Mouse (Mus musculus) embryo, embryonic 9.5 days (tissue): ENCODE results near the gene Trim15.

Experiments used
- DNase-seq: peaks from one replicate; pipeline ENCODE4 v3.0.0-alpha.2; 2017; ENCODE audit errors: extremely low spot score

The Trim15 gene

GRCm38 (mm10) chr17:36869284-36869954, 2.4 kb upstream of the Trim15 start, which contains the start of gene Trim10:
Gene Trim10 (plus strand): TSS chr17:36869574.
- no peak for DNase-seq

- no peak for DNase-seq
Observed at GRCm38 (mm10) chr17:36868836-36869235, 1.8 kb upstream of the Trim15 start.

- DNase-seq = no peak
Observed at GRCm38 (mm10) chr17:36861680-36862079, 5.3 kb downstream of the Trim15 start.

- no peak for DNase-seq
Observed at GRCm38 (mm10) chr17:36858181-36858580, 8.8 kb downstream of the Trim15 start.

- DNase-seq = no peak
Observed at GRCm38 (mm10) chr17:36856236-36856635, 10.8 kb downstream of the Trim15 start.

- no peak for DNase-seq
Observed at GRCm38 (mm10) chr17:36855484-36855883, 11.5 kb downstream of the Trim15 start.

- DNase-seq = no peak
Observed at GRCm38 (mm10) chr17:36851627-36852026, 15.4 kb downstream of the Trim15 start.

- no peak for DNase-seq
Observed at GRCm38 (mm10) chr17:36851200-36851599, 15.8 kb downstream of the Trim15 start.

GRCm38 (mm10) chr17:36849992-36850391, 17.0 kb downstream of the Trim15 start:
- DNase-seq = no peak

GRCm38 (mm10) chr17:36848911-36849310, 18.1 kb downstream of the Trim15 start:
- no peak for DNase-seq

GRCm38 (mm10) chr17:36844725-36845124, 22.3 kb downstream of the Trim15 start:
- no peak for DNase-seq

- no peak for DNase-seq
Observed at GRCm38 (mm10) chr17:36844286-36844719, 22.7 kb downstream of the Trim15 start.

GRCm38 (mm10) chr17:36843696-36844095, 23.3 kb downstream of the Trim15 start:
- no peak for DNase-seq

GRCm38 (mm10) chr17:36840961-36841445, 26.0 kb downstream of the Trim15 start:
- no peak for DNase-seq

GRCm38 (mm10) chr17:36839931-36840330, 27.1 kb downstream of the Trim15 start:
- no peak for DNase-seq

GRCm38 (mm10) chr17:36839001-36839400, 28.0 kb downstream of the Trim15 start:
- no peak for DNase-seq

- peak; percentile 98 for DNase-seq
Observed at GRCm38 (mm10) chr17:36836874-36837647, 29.9 kb downstream of the Trim15 start, which contains the start of gene Trim26. Gene Trim26 (plus strand): TSS chr17:36837134.

- DNase-seq = no peak
Observed at GRCm38 (mm10) chr17:36836427-36836812, 30.6 kb downstream of the Trim15 start.

- peak; percentile 58 for DNase-seq
Observed at GRCm38 (mm10) chr17:36835591-36836426, 31.2 kb downstream of the Trim15 start.

GRCm38 (mm10) chr17:36832694-36833093, 34.3 kb downstream of the Trim15 start:
- DNase-seq = no peak

GRCm38 (mm10) chr17:36830470-36830869, 36.5 kb downstream of the Trim15 start:
- DNase-seq = no peak

GRCm38 (mm10) chr17:36828488-36828887, 38.5 kb downstream of the Trim15 start:
- DNase-seq = no peak
